Mouse (Mus musculus) limb, embryonic 12.5 days (tissue): Measurements from ENCODE around the gene Gm17359. TPM values are rescaled to one million over a fixed set of nuclear protein-coding genes. Genes with fewer than 3 reads are reported as not detected.

Experiments
- ATAC-seq: fragments of 200-750 bp; cut with Nextera tagmentation; 2 replicates; pipeline ENCODE4 v1.8.0; 2017; ENCODE audit warnings: low read depth, moderate TSS enrichment; ENCODE audit not compliant: insufficient number of reproducible peaks, insufficient read depth, low FRiP score, low TSS enrichment
- H3K27ac ChIP-seq: fragments of 300-500 bp; sonication (generic); 2 replicates; pipeline ENCODE4 v1.5.1; 2016; ENCODE audit warnings: mild to moderate bottlenecking, moderate library complexity
- H3K27me3 ChIP-seq: fragments of 300-500 bp; sonication (generic); 2 replicates; pipeline ENCODE4 v1.6.1; 2016; ENCODE audit warnings: mild to moderate bottlenecking, moderate library complexity
- H3K36me3 ChIP-seq: fragments of 300-500 bp; sonication (generic); 2 replicates; pipeline ENCODE4 v1.6.1; 2016; ENCODE audit warnings: mild to moderate bottlenecking, moderate library complexity
- H3K4me1 ChIP-seq: fragments of 300-500 bp; sonication (generic); replicated peaks from 2 replicates; pipeline ENCODE4 v1.6.1; 2016
- H3K4me2 ChIP-seq: fragments of 300-500 bp; sonication (generic); 2 replicates; pipeline ENCODE4 v1.6.1; 2016; ENCODE audit warnings: mild to moderate bottlenecking, moderate library complexity
- H3K4me3 ChIP-seq: fragments of 300-500 bp; sonication (generic); replicated peaks from 2 replicates; pipeline ENCODE4 v1.5.1; 2016; ENCODE audit warnings: mild to moderate bottlenecking
- H3K9ac ChIP-seq: fragments of 300-500 bp; sonication (generic); replicated peaks from 2 replicates; pipeline ENCODE4 v1.6.1; 2016; ENCODE audit warnings: mild to moderate bottlenecking, moderate library complexity
- H3K9me3 ChIP-seq: fragments of 300-500 bp; sonication (generic); 2 replicates; pipeline ENCODE4 v1.6.1; 2016; ENCODE audit warnings: mild to moderate bottlenecking, moderate library complexity
- WGBS: fragments of 180-500 bp; shearing (Covaris S2); methylation state at CpG from one replicate; pipeline ENCODE4 v1.1.7; 2016; 5-methylcytosine and 5-hydroxymethylcytosine counted together
- polyA plus RNA-seq: library from polyadenylated mRNA; unstranded; fragments of >200 nt; fragmentation: Nextera tagmentation; extraction: Ambion mirVana; gene quantifications from 2 replicates; pipeline ENCODE4 v1.2.1, GENCODE M21; 2016

The Gm17359 gene
- polyA plus RNA-seq, 1 experiment from 2014 or later: not detected

DNA sequence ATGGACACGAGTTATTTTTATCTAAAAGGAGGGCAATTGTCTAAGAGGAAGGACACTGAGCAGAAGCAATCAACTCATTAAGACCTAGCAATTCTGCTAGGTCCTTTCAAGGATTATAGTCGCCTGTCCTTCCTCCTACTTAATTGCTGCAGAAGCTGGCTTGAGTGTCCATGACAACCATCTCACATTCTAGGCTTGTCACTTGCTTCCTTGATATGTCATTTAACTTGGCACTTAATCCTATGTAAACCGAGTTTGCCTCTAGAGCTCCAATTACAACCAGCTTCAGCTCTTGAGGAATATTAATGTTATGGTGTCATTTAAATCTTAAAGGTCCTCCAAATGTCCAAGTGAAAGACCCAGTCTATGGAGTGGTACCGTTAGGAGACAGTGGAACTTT lies 22.3 kb downstream of the Gm17359 start:
- H3K9ac ChIP-seq: no peak overlapping the region
- no peaks in the 10 kb centered on the region for H3K36me3 ChIP-seq
- no peak overlapping the region for H3K4me2 ChIP-seq
- no peaks in the 10 kb centered on the region; the same call in 1 of the 2 replicates for H3K9me3 ChIP-seq
- no peak overlapping the region for H3K4me3 ChIP-seq
- 0 out of 2 replicates have a peak, but pooled peaks cover 4% of the 10 kb centered on the region for H3K4me1 ChIP-seq
- no peaks in the 10 kb centered on the region for H3K27me3 ChIP-seq
- 47% methylated on average over 4 of the region's 4 CpGs for WGBS
- H3K27ac ChIP-seq: no peak overlapping the region
- ATAC-seq: no peak

DNA sequence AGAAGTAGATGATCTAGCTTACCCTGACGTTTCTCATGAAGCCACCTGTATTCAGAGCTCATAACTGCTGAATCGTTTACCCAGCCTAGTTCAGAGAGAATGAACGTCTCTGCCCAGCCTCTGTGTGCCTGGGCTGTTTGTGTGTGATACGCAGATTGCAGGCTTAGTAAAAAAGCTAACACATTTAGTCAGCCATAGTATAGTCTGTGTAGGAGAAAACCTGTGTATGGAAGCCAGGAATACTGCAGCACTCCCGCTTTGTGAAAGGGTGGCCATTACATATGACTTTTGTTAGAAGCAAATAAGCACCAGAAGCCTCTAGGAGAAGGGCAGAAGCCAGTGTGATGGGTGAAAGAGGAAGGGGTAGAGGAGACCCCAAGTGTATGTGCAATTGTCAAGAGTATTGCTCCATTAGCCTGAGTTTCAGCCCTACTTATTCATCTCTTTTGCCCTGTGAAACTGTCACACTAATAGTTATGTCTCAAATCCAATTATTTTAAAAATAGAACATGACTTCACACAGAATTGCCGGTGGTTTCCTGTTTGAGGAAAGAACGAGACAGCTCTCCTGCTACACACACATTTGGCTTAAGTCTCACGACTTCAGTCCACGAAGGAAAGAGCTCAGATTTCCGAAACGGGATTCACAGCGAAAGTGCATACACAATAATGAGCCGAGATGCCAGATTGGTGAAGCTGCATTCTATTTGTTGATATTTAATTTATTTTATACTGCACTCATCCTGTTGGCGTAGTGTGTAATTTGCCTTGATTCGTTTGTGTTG lies 24.0 kb downstream of the Gm17359 start:
- no peak for ATAC-seq
- Histone ChIP-seq H3K27me3 (no peaks in the 10 kb centered on the region), H3K4me2 (no peak overlapping the region), H3K9me3 (no peaks in the 10 kb centered on the region; the same call in 1 of the 2 replicates), H3K36me3 (no peaks in the 10 kb centered on the region), H3K4me3 (no peak overlapping the region), H3K27ac (no peak overlapping the region), H3K4me1 (0 out of 2 replicates have a peak, but pooled peaks cover 4% of the 10 kb centered on the region), H3K9ac (no peak overlapping the region)
- WGBS: 49% methylated on average over 15 of the region's 15 CpGs

DNA sequence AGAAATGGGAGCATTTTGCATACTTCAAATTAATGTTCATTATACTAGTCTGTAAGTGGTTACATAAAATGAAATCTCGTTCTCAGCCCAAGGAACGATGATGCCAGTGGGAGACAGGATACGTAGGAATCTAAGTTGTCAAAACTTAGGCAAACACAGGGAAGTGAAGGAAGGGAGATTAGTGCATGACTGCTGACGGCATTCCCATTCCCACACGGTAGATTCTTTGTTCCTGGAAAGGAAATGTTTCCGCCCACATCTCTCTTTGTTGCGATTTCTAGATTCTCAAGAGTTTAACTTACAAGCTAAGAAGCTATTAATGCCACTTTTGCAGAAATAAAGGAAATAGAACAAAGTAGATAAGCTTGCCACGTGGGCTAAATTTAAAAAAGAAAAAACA lies 29.6 kb downstream of the Gm17359 start:
- no peak for ATAC-seq
- Histone ChIP-seq H3K9me3 (no peaks in the 10 kb centered on the region; the same call in 1 of the 2 replicates), H3K4me3 (no peak overlapping the region), H3K4me1 (0 out of 2 replicates have a peak, but pooled peaks cover under 1% of the 10 kb centered on the region), H3K4me2 (no peak overlapping the region), H3K36me3 (no peaks in the 10 kb centered on the region), H3K9ac (no peak overlapping the region), H3K27ac (no peak overlapping the region), H3K27me3 (no peaks in the 10 kb centered on the region)
- 79% methylated on average over 8 of the region's 8 CpGs for WGBS

DNA sequence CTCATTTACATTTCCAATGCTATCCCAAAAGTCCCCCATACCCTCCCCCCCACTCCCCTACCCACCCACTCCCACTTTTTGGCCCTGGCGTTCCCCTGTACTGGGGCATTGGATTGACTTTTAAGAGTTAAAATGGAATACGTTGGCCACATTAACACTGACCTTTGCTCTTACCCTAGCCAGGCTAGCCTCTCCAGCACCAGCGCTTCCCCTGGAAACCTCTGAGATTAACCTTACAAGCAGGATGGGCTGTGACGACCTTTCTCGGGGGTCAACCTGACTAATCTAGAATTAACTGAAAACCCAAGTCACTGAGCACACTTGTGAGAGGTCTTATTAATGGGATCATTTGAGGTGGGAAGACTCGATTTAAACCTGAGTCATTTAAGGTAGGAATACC lies 31.8 kb downstream of the Gm17359 start:
- no peaks in the 10 kb centered on the region for H3K4me1 ChIP-seq
- H3K4me2 ChIP-seq: no peak overlapping the region
- ATAC-seq: no peak
- H3K36me3 ChIP-seq: no peaks in the 10 kb centered on the region
- no peak overlapping the region for H3K27ac ChIP-seq
- H3K27me3 ChIP-seq: no peaks in the 10 kb centered on the region
- 64% methylated on average over 6 of the region's 6 CpGs for WGBS
- no peak overlapping the region for H3K9ac ChIP-seq
- H3K9me3 ChIP-seq: no peaks in the 10 kb centered on the region
- H3K4me3 ChIP-seq: no peak overlapping the region

DNA sequence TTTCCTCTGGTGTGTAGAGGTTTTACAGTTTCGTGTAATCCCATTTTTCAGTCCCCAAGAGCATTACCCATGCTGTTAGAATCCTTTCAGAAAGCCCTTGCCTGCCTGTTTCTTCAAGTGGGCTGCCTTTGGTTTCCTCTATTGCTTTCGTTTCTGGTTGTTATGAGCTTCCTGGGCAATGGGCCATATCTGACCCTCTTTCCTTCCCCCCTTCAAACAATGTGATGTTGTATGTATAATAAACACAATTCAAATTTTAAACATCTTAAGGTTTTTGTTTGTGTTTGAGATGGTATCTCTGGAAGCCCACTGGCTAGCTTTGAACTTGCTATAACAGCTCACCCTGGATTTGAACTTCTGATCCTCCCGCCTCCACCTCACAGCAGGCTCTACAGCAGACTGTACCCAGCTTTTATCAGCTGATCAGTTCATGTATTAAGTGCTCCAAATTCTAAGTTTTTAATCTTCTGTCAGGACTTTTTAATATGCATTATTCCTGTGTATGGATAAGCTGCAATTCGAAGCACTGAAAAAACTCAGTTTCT lies 34.0 kb downstream of the Gm17359 start:
- no peak for ATAC-seq
- Histone ChIP-seq H3K36me3 (no peaks in the 10 kb centered on the region), H3K4me2 (no peak overlapping the region), H3K9ac (no peak overlapping the region), H3K27ac (no peak overlapping the region), H3K27me3 (no peaks in the 10 kb centered on the region), H3K9me3 (no peaks in the 10 kb centered on the region), H3K4me1 (no peaks in the 10 kb centered on the region), H3K4me3 (no peak overlapping the region)
- 81% methylated on average over 4 of the region's 4 CpGs for WGBS

DNA sequence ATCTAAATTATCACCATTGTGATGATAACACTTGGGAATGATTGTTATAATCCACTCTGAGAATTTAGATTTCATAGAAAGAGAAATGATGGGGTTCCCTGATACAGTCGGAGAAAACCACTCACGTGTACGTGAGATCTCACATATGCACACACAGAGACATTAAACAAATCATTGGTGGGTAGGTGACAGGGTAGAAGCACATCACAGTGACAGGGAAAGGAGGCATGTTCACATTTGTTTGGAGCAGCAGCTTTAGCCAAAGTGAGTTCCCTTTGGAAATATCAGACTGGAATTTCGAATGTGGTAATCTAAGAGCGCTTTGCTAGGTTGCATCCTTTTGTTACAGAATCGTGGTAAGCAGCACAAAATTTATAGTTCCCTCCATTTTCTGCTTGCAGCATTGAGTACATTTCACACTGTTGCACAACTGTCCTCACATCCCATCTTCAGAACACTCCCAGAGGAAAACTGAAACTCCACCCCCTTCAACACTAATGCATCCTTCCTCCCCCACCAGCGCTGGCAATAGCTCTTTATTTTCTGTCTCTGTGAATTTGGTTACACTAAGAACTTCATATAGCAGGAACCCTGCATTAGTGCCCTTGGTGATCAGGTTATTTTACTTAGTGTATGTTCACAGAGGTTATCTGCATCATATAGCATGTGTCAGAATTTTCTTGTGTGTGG lies 35.2 kb downstream of the Gm17359 start:
- Histone ChIP-seq H3K4me2 (no peak overlapping the region), H3K9me3 (no peaks in the 10 kb centered on the region), H3K9ac (no peak overlapping the region), H3K4me3 (no peak overlapping the region), H3K4me1 (no peaks in the 10 kb centered on the region), H3K27me3 (no peaks in the 10 kb centered on the region), H3K36me3 (no peaks in the 10 kb centered on the region), H3K27ac (no peak overlapping the region)
- WGBS: 83% methylated on average over 7 of the region's 7 CpGs
- ATAC-seq: no peak

DNA sequence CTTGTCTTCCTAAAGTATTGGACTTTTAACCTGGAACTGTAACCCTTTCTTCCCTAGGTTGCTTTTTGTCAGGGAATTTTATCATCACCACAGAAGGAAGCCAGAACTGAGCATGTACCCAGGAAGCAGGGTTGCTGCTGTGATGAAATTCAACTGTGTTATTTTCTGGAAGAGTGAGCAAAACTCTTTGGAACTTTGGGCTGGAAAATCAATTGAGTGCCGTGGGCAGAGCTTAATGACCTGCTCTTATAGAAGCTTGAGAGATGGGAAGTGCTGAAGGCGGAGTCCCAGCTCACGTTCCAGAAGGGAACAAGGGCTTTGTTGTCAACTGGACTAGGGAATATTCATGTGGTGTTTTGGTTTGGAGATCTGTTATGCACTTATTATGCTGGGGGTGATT lies 37.5 kb downstream of the Gm17359 start:
- no peaks in the 10 kb centered on the region for H3K36me3 ChIP-seq
- H3K9me3 ChIP-seq: no peaks in the 10 kb centered on the region
- H3K4me2 ChIP-seq: no peak overlapping the region
- no peak overlapping the region for H3K9ac ChIP-seq
- 65% methylated on average over 3 of the region's 3 CpGs for WGBS
- no peak overlapping the region for H3K27ac ChIP-seq
- no peak overlapping the region for H3K4me3 ChIP-seq
- no peaks in the 10 kb centered on the region for H3K4me1 ChIP-seq
- ATAC-seq: no peak
- H3K27me3 ChIP-seq: no peaks in the 10 kb centered on the region

DNA sequence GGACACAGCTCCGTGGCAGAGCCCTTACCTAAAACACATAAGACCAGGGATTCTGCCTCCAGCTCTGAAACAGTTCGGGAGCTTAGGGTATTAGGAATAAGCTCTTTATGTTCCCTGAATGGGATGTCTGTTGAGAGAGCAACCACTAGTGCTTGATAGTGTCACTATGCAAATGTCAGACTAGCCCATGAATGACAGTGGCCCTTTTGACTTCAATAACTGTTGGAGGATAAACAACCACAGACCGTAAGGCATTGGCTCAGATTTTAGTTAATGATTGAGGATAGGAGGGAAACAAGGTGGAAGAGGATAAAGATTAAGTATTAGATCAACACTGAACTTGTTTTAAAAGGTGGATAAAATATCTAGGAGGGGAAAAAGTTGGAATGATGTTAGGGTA lies 41.6 kb downstream of the Gm17359 start:
- ATAC-seq: no peak
- no peak overlapping the region for H3K27ac ChIP-seq
- no peak overlapping the region for H3K4me2 ChIP-seq
- H3K9ac ChIP-seq: no peak overlapping the region
- no peaks in the 10 kb centered on the region for H3K27me3 ChIP-seq
- 52% methylated on average over 3 of the region's 3 CpGs for WGBS
- no peaks in the 10 kb centered on the region for H3K4me1 ChIP-seq
- H3K36me3 ChIP-seq: no peaks in the 10 kb centered on the region
- no peak overlapping the region for H3K4me3 ChIP-seq
- no peaks in the 10 kb centered on the region for H3K9me3 ChIP-seq

DNA sequence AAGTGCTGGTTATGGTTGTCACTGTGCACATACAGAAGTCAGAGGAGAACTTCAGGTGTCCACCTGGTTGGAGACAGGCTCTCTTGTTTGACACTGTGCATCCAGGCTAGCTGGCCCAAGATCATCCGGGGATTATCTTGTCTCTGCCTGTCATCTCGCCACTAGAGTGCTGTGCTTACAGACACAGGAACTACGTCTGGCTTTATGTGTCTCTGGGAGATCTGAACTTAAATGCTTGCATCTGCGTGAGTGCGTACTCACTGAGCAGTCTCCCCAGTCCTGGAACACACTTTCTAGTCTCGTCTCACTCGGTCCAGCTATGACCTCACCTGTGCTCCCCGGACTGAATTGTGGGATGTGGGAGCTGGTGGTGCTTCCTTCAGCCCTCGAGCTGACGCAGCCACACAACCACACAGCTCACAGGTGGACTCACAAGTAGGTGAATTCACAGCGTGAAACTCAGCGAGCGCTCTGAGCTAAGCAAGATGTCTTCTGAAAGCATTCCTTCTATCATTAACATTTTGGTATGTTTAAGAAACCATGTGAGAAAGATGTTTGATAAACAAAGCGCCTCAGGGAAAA lies 42.9 kb downstream of the Gm17359 start:
- Histone ChIP-seq H3K4me2 (no peak overlapping the region), H3K9me3 (no peaks in the 10 kb centered on the region), H3K27ac (no peak overlapping the region), H3K36me3 (no peaks in the 10 kb centered on the region), H3K4me1 (no peaks in the 10 kb centered on the region), H3K27me3 (0 out of 2 replicates have a peak, but pooled peaks cover 2% of the 10 kb centered on the region), H3K9ac (no peak overlapping the region), H3K4me3 (no peak overlapping the region)
- 85% methylated on average over 14 of the region's 14 CpGs for WGBS
- ATAC-seq: no peak

DNA sequence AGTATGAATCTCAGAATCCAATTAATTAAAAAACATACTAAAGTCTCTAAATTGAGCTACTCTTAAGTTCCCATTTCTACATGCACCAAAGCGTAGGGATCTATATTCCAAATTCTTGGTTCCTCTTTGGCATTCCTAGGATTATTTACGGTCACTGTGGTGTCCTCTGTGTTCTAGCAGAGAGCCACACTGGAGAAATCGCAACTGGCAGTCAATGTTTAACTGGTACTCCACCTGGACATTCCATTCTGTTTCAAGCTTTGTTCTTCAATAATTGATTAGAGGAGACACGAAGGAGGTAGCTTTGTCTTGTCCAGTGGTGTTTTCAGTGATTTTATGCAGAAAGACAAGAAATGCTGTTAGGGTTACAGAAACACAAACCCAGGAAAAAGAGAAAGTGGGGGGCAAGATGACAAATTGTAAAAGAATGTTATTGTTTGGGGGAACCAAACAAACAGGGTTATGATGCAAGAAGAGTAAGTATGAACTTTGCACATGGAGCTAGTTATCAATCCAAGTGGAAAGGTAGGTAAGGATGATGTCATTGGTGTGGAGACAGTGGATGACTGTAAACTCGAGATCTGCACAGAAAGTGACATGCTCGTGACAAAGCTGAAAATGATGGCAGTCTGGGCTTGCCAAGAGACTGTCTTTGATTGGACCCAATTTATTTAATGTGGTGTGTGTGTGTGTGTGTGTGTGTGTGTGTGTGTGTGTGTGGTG lies 43.6 kb downstream of the Gm17359 start:
- Histone ChIP-seq H3K4me2 (no peak overlapping the region), H3K9me3 (no peaks in the 10 kb centered on the region), H3K4me3 (no peak overlapping the region), H3K9ac (no peak overlapping the region), H3K27me3 (0 out of 2 replicates have a peak, but pooled peaks cover 3% of the 10 kb centered on the region), H3K27ac (no peak overlapping the region), H3K36me3 (no peaks in the 10 kb centered on the region), H3K4me1 (no peaks in the 10 kb centered on the region)
- no peak for ATAC-seq
- WGBS: 84% methylated on average over 6 of the region's 6 CpGs

DNA sequence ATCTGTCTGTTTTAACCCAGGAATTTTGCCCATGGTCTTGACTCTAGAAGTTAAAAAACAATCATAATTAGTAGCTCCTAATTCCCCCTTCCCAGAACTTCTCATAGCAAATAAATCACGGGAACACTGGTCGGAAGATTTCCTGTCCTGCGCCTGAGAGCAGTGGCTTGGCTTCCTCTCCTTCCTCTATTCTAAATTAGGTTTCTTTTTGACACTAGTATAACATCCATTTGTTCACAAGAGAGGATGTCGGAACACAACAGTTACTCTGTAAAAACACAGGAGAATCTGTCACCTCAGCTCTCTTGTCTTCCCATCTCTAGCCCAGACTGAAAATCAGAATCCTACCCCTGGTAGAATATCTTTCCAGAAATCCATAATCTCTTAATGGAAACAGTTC lies 44.9 kb downstream of the Gm17359 start:
- Histone ChIP-seq H3K27me3 (0 out of 2 replicates have a peak, but pooled peaks cover 3% of the 10 kb centered on the region), H3K36me3 (no peaks in the 10 kb centered on the region), H3K27ac (no peak overlapping the region), H3K4me1 (peaks cover 4% of the 10 kb centered on the region), H3K9ac (no peak overlapping the region), H3K9me3 (no peaks in the 10 kb centered on the region), H3K4me2 (no peak overlapping the region), H3K4me3 (no peak overlapping the region)
- WGBS: 50% methylated on average over 4 of the region's 4 CpGs
- no peak for ATAC-seq
